Mouse (Mus musculus) cerebellum, adult 9-10 months (tissue): ENCODE data around the gene Krt39.

ENCODE experiments used
- DNase-seq: peaks from one replicate; pipeline ENCODE4 v3.0.0; 2022

Krt39 gene

DNA sequence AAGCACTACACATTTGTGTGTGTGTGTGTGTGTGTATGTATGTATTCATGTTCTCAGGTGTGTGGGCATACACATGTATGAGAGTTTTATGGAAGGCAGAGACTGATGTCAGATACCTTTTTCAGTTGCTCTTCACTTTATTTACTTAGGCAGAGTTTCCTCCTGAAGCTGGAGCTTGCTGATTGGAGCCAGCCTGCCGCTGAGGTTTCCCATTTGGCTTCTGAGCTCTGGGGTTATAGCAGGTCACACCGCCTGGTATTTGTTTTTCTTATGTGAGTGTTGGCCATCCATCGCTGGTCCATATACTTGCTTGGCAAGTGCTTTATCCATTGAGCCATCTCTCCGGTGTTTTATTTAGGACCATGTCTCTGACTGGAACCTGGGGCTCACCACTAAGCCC lies 51.9 kb downstream of the Krt39 start:
- DNase-seq = no peak

DNA sequence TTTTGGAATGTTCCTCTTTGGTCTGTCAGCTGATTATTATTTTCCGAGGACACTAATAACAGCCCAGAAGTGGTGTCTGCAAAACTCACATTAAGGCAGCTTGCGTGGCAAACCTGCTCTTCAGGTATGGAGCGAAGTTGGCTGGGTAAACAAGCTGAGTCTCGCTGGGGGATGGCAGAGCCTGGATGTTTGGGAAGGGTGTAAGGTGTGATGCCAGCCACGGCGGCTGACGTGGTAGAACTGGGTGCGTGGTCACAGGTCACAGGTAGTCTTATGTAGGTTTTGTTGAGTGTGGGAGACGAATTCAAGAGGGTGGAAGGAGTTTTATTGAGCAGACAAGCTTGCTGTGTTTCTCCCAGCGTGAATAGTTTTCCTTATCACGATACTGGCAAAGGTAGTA lies 52.6 kb downstream of the Krt39 start:
- no peak for DNase-seq

GRCm38 (mm10) chr11:99466316-99466715 lies 54.8 kb downstream of the Krt39 start:
- no peak for DNase-seq

DNA sequence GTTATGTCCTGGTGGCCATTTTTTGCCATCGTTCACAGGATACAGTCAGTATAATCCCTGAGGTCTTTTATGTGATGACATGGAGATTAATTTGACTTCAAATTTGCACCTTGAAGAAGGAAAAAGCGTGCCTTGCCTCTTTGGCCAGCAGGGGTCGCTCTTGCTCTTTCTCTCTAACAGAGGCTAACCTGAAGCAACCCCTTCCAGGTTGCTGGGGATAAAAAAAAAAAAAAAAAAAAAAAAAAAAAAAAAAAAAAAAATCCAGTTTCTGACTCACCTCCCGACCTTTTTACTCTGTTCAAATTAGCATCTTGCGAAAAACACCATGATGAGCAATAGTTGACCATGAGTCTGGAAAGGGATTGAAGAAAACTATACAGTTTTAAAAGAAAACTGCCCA lies 56.3 kb downstream of the Krt39 start:
- peak; percentile 79 for DNase-seq
